Mouse (Mus musculus): ENCODE data around the gene Il27ra. TPM values are rescaled to one million over a fixed set of nuclear protein-coding genes. Genes with fewer than 3 reads are reported as not detected.
A peak's percentile ranks its signal among the peaks of the same experiment; 100 is the strongest.

The Il27ra gene
- polyA plus RNA-seq, 1 experiment from 2014 or later: 0.27 TPM

GRCm38 (mm10) chr8:84060245-84060644 is 17.9 kb upstream of the Il27ra start:
- H3K4me3 ChIP-seq (ENCODE audit: low read depth, low read length): no peak overlapping the region
- no peaks in the 10 kb centered on the region for H3K36me3 ChIP-seq (ENCODE audit: control insufficient read depth, insufficient read depth, low read length)
- H3K27ac ChIP-seq (replicated peaks; ENCODE audit: low read depth, low read length): no peak overlapping the region
- no peak overlapping the region for H3K9ac ChIP-seq (ENCODE audit: low read length)
- DNase-seq (ENCODE audit: low spot score) (no peak), ATAC-seq (ENCODE audit: insufficient number of reproducible peaks, low FRiP score, low TSS enrichment, low read depth) (no peak)
- no peaks in the 10 kb centered on the region for H3K4me1 ChIP-seq (ENCODE audit: control insufficient read depth, insufficient read depth, low read length)
- H3K4me2 ChIP-seq (ENCODE audit: low read depth, severe bottlenecking): no peak overlapping the region
- H3K9me3 ChIP-seq (ENCODE audit: control insufficient read depth, low read length): no peaks in the 10 kb centered on the region
- H3K27me3 ChIP-seq (ENCODE audit: control insufficient read depth, insufficient read depth, low read length): no peaks in the 10 kb centered on the region
- WGBS: 86% methylated on average over 2 of the region's 2 CpGs

- Histone ChIP-seq H3K9me3 (ENCODE audit: control insufficient read depth, low read length) (no peaks in the 10 kb centered on the region), H3K4me3 (ENCODE audit: low read depth, low read length) (no peak overlapping the region), H3K27ac (replicated peaks; ENCODE audit: low read depth, low read length) (no peak overlapping the region), H3K9ac (ENCODE audit: low read length) (no peak overlapping the region), H3K4me2 (ENCODE audit: low read depth, severe bottlenecking) (no peak overlapping the region), H3K36me3 (ENCODE audit: control insufficient read depth, insufficient read depth, low read length) (no peaks in the 10 kb centered on the region), H3K4me1 (ENCODE audit: control insufficient read depth, insufficient read depth, low read length) (no peaks in the 10 kb centered on the region), H3K27me3 (ENCODE audit: control insufficient read depth, insufficient read depth, low read length) (no peaks in the 10 kb centered on the region)
- ATAC-seq (ENCODE audit: insufficient number of reproducible peaks, low FRiP score, low TSS enrichment, low read depth): no peak
- no peak for DNase-seq (ENCODE audit: low spot score)
- WGBS: 81% methylated on average over 2 of the region's 2 CpGs
Measured at GRCm38 (mm10) chr8:84059226-84059625, 16.8 kb upstream of the Il27ra start.

GRCm38 (mm10) chr8:84057827-84058226 is 15.4 kb upstream of the Il27ra start:
- 89% methylated on average over 1 of the region's 1 CpGs for WGBS
- no peak overlapping the region for H3K9ac ChIP-seq (ENCODE audit: low read length)
- no peaks in the 10 kb centered on the region for H3K36me3 ChIP-seq (ENCODE audit: control insufficient read depth, insufficient read depth, low read length)
- no peak for DNase-seq (ENCODE audit: low spot score)
- ATAC-seq (ENCODE audit: insufficient number of reproducible peaks, low FRiP score, low TSS enrichment, low read depth): no peak
- no peak overlapping the region for H3K4me2 ChIP-seq (ENCODE audit: low read depth, severe bottlenecking)
- H3K4me1 ChIP-seq (ENCODE audit: control insufficient read depth, insufficient read depth, low read length): no peaks in the 10 kb centered on the region
- no peak overlapping the region for H3K4me3 ChIP-seq (ENCODE audit: low read depth, low read length)
- H3K27ac ChIP-seq (replicated peaks; ENCODE audit: low read depth, low read length): no peak overlapping the region
- H3K27me3 ChIP-seq (ENCODE audit: control insufficient read depth, insufficient read depth, low read length): no peaks in the 10 kb centered on the region
- H3K9me3 ChIP-seq (ENCODE audit: control insufficient read depth, low read length): no peaks in the 10 kb centered on the region

- Histone ChIP-seq H3K4me2 (ENCODE audit: low read depth, severe bottlenecking) (no peak overlapping the region), H3K36me3 (ENCODE audit: control insufficient read depth, insufficient read depth, low read length) (no peaks in the 10 kb centered on the region), H3K9me3 (ENCODE audit: control insufficient read depth, low read length) (no peaks in the 10 kb centered on the region), H3K4me1 (ENCODE audit: control insufficient read depth, insufficient read depth, low read length) (no peaks in the 10 kb centered on the region), H3K27me3 (ENCODE audit: control insufficient read depth, insufficient read depth, low read length) (no peaks in the 10 kb centered on the region), H3K4me3 (ENCODE audit: low read depth, low read length) (no peak overlapping the region), H3K9ac (ENCODE audit: low read length) (no peak overlapping the region), H3K27ac (replicated peaks; ENCODE audit: low read depth, low read length) (no peak overlapping the region)
- 95% methylated on average over 5 of the region's 5 CpGs for WGBS
- ATAC-seq (ENCODE audit: insufficient number of reproducible peaks, low FRiP score, low TSS enrichment, low read depth) (no peak), DNase-seq (ENCODE audit: low spot score) (no peak)
Measured at GRCm38 (mm10) chr8:84053229-84053628, 10.8 kb upstream of the Il27ra start.

- Histone ChIP-seq H3K4me1 (ENCODE audit: control insufficient read depth, insufficient read depth, low read length) (no peaks in the 10 kb centered on the region), H3K27ac (replicated peaks; ENCODE audit: low read depth, low read length) (no peak overlapping the region), H3K9me3 (ENCODE audit: control insufficient read depth, low read length) (no peaks in the 10 kb centered on the region), H3K9ac (ENCODE audit: low read length) (no peak overlapping the region), H3K4me3 (ENCODE audit: low read depth, low read length) (no peak overlapping the region), H3K36me3 (ENCODE audit: control insufficient read depth, insufficient read depth, low read length) (no peaks in the 10 kb centered on the region), H3K4me2 (ENCODE audit: low read depth, severe bottlenecking) (no peak overlapping the region), H3K27me3 (ENCODE audit: control insufficient read depth, insufficient read depth, low read length) (no peaks in the 10 kb centered on the region)
- WGBS: 91% methylated on average over 3 of the region's 3 CpGs
- DNase-seq (ENCODE audit: low spot score): no peak
- no peak for ATAC-seq (ENCODE audit: insufficient number of reproducible peaks, low FRiP score, low TSS enrichment, low read depth)
Measured at GRCm38 (mm10) chr8:84052746-84053145, 10.4 kb upstream of the Il27ra start.

- Histone ChIP-seq H3K36me3 (ENCODE audit: control insufficient read depth, insufficient read depth, low read length) (no peaks in the 10 kb centered on the region), H3K9ac (ENCODE audit: low read length) (no peak overlapping the region), H3K27ac (replicated peaks; ENCODE audit: low read depth, low read length) (no peak overlapping the region), H3K27me3 (ENCODE audit: control insufficient read depth, insufficient read depth, low read length) (peaks cover 23% of the 10 kb centered on the region), H3K4me1 (ENCODE audit: control insufficient read depth, insufficient read depth, low read length) (no peaks in the 10 kb centered on the region), H3K4me2 (ENCODE audit: low read depth, severe bottlenecking) (no peak overlapping the region), H3K9me3 (ENCODE audit: control insufficient read depth, low read length) (no peaks in the 10 kb centered on the region), H3K4me3 (ENCODE audit: low read depth, low read length) (no peak overlapping the region)
- ATAC-seq (ENCODE audit: insufficient number of reproducible peaks, low FRiP score, low TSS enrichment, low read depth) (no peak), DNase-seq (ENCODE audit: low spot score) (no peak)
- 69% methylated on average over 5 of the region's 5 CpGs for WGBS
Measured at GRCm38 (mm10) chr8:84048171-84048570, 5.8 kb upstream of the Il27ra start.

GRCm38 (mm10) chr8:84046505-84046904 is 4.1 kb upstream of the Il27ra start:
- Histone ChIP-seq H3K9me3 (ENCODE audit: control insufficient read depth, low read length) (no peaks in the 10 kb centered on the region), H3K4me2 (ENCODE audit: low read depth, severe bottlenecking) (no peak overlapping the region), H3K4me3 (ENCODE audit: low read depth, low read length) (no peak overlapping the region), H3K9ac (ENCODE audit: low read length) (no peak overlapping the region), H3K4me1 (ENCODE audit: control insufficient read depth, insufficient read depth, low read length) (peaks cover 7% of the 10 kb centered on the region; the same call in 1 of the 2 replicates), H3K27me3 (ENCODE audit: control insufficient read depth, insufficient read depth, low read length) (peaks cover 39% of the 10 kb centered on the region), H3K36me3 (ENCODE audit: control insufficient read depth, insufficient read depth, low read length) (no peaks in the 10 kb centered on the region; the same call in 1 of the 2 replicates), H3K27ac (replicated peaks; ENCODE audit: low read depth, low read length) (no peak overlapping the region)
- 79% methylated on average over 3 of the region's 3 CpGs for WGBS
- DNase-seq (ENCODE audit: low spot score) (no peak), ATAC-seq (ENCODE audit: insufficient number of reproducible peaks, low FRiP score, low TSS enrichment, low read depth) (no peak)

- no peaks in the 10 kb centered on the region; the same call in 1 of the 2 replicates for H3K36me3 ChIP-seq (ENCODE audit: control insufficient read depth, insufficient read depth, low read length)
- peak within 1 kb of the TSS; percentile 17; the same call in 1 of the 2 replicates for H3K4me2 ChIP-seq (ENCODE audit: low read depth, severe bottlenecking)
- ATAC-seq (ENCODE audit: insufficient number of reproducible peaks, low FRiP score, low TSS enrichment, low read depth) (no peak), DNase-seq (ENCODE audit: low spot score) (no peak)
- peaks cover 45% of the 10 kb centered on the region for H3K27me3 ChIP-seq (ENCODE audit: control insufficient read depth, insufficient read depth, low read length)
- no peak within 1 kb of the TSS for H3K4me3 ChIP-seq (ENCODE audit: low read depth, low read length)
- H3K9me3 ChIP-seq (ENCODE audit: control insufficient read depth, low read length): no peaks in the 10 kb centered on the region
- WGBS: 5% methylated on average over 9 of the region's 9 CpGs
- no peak within 1 kb of the TSS for H3K9ac ChIP-seq (ENCODE audit: low read length)
- H3K27ac ChIP-seq (replicated peaks; ENCODE audit: low read depth, low read length): no peak within 1 kb of the TSS
- H3K4me1 ChIP-seq (ENCODE audit: control insufficient read depth, insufficient read depth, low read length): peaks cover 7% of the 10 kb centered on the region; the same call in 1 of the 2 replicates
Measured at GRCm38 (mm10) chr8:84044900-84045299, 2.5 kb upstream of the Il27ra start, which contains the start of gene Rln3. Rln3 (minus strand) TSS chr8:84045000.

- Histone ChIP-seq H3K4me2 (ENCODE audit: low read depth, severe bottlenecking) (no peak overlapping the region), H3K9me3 (ENCODE audit: control insufficient read depth, low read length) (no peaks in the 10 kb centered on the region), H3K4me1 (ENCODE audit: control insufficient read depth, insufficient read depth, low read length) (peaks cover 7% of the 10 kb centered on the region; the same call in 1 of the 2 replicates), H3K27ac (replicated peaks; ENCODE audit: low read depth, low read length) (no peak overlapping the region), H3K36me3 (ENCODE audit: control insufficient read depth, insufficient read depth, low read length) (no peaks in the 10 kb centered on the region; the same call in 1 of the 2 replicates), H3K27me3 (ENCODE audit: control insufficient read depth, insufficient read depth, low read length) (peaks cover 45% of the 10 kb centered on the region), H3K4me3 (ENCODE audit: low read depth, low read length) (no peak overlapping the region), H3K9ac (ENCODE audit: low read length) (no peak overlapping the region)
- DNase-seq (ENCODE audit: low spot score) (no peak), ATAC-seq (ENCODE audit: insufficient number of reproducible peaks, low FRiP score, low TSS enrichment, low read depth) (no peak)
- WGBS: 2% methylated on average over 7 of the region's 7 CpGs
Measured at GRCm38 (mm10) chr8:84044103-84044502, 1.7 kb upstream of the Il27ra start.
